Mouse (Mus musculus) adrenal gland (tissue): ENCODE measurements around the gene Gm49345.

Experiments
- intact Hi-C: fragments of 180-260 bp; cut with DNase I; formaldehyde crosslinking; loops from one replicate; pipeline ENCODE4 v1.15.1; 2025
- long read RNA-seq, 2 experiments: library from polyadenylated mRNA; unstranded; transcript quantifications; one replicate each; pipeline ENCODE4 v2.0.0; 2020; ENCODE audit warnings: borderline replicate concordance in 1 of 2; ENCODE audit not compliant: insufficient replicate concordance in 1 of 2

The Gm49345 gene
- long read RNA-seq, experiment 1, partial matches to known transcripts: 0 of 1 reads
- long read RNA-seq, experiment 1, other reads (novel, unspliced or antisense): 1 of 1 reads
- long read RNA-seq, experiment 2: 0 reads

GRCm38 (mm10) chr13:67637294-67638007 lies at the start of gene Gm49345, which contains the start of gene Zfp729a:
Gene Gm49345 (minus strand): TSS chr13:67637769.
Gene Zfp729a (minus strand): TSS chr13:67637791.
- intact Hi-C loops: loop anchor here (2.0 to 10.0 kb wide), 4 partner anchors 29 to 207 kb away; partner anchors contain the start of genes Zfp65 and Zfp729b

DNA sequence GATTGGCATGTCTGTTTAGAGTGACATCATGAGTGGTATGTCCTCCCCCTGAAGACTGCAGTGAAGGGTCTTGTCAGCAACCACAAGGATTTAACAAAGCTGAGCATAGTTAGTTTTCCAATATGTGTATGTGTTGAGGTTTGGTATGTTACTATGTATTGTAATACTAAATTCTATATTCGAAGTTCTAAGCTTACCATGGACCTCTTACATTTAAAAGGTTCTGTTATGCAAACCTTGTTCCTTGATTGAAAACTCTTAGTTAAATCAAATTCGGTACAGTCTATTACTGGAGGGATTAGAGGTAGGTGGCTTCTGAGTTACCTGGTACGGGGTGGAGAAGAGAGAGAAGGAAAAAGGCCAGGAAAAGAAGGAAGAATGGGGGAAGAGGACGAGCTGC lies 49.4 kb upstream of the Gm49345 start, which contains the start of gene Zfp738:
Zfp738 (minus strand) TSS at position 101 of the 400 bp plus-strand sequence.
- intact Hi-C loops: no loop called here

DNA sequence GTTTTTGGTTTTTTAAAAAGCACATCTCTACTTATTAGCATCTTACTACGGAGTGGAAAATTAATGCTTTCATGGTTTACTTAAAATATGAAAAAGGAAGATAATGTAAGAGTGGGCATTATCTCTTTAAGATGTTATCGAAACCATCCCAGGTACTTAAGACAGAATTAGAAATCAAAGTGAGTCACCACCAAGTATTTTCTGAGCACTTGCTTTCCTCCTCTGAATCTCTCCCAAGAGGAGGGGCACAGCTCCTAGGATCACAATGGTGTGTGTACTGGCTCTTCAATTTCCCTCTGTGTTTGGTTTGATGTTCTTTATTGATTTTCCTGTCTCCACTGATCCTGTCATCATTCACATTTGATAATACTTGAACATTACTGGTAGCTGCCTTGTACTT lies 46.3 kb upstream of the Gm49345 start:
- intact Hi-C loops: loop anchor here (2.0 to 5.0 kb wide), 2 partner anchors 38 to 47 kb away; partner anchors contain the start of genes Gm49345 and Zfp729a

- intact Hi-C loops: loop anchor here (2.0 to 5.0 kb wide), 2 partner anchors 39 to 46 kb away; partner anchors contain the start of genes Gm49345 and Zfp729a
Observed at GRCm38 (mm10) chr13:67682959-67683735, 45.6 kb upstream of the Gm49345 start.

- intact Hi-C loops: no loop called here
Observed at GRCm38 (mm10) chr13:67674902-67675301, 37.3 kb upstream of the Gm49345 start.

DNA sequence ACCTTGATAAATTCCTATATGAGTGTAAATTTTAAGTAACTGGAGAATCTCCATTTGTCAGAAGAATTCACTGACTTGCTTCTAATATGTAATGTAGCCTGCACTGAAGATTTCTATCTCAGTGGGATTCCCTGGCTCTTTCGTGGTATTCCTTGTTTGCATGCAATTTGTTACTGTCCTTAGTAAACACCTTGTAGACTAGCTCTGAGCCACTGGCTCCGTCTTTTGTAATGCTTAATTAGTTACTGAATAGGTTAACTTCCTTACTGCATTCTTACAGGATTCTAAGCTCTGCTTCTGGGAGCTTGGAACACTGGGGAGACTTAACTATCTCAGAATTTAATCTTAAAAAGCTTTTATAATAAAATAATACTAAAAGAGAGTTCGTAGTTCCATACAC lies 14.9 kb upstream of the Gm49345 start:
- intact Hi-C loops: no loop called here

GRCm38 (mm10) chr13:67610108-67610507 lies 27.5 kb downstream of the Gm49345 start:
- intact Hi-C loops: loop anchor here (10.0 kb wide), 1 partner anchor 225 kb away; the partner anchor contains the start of gene Gm10037

DNA sequence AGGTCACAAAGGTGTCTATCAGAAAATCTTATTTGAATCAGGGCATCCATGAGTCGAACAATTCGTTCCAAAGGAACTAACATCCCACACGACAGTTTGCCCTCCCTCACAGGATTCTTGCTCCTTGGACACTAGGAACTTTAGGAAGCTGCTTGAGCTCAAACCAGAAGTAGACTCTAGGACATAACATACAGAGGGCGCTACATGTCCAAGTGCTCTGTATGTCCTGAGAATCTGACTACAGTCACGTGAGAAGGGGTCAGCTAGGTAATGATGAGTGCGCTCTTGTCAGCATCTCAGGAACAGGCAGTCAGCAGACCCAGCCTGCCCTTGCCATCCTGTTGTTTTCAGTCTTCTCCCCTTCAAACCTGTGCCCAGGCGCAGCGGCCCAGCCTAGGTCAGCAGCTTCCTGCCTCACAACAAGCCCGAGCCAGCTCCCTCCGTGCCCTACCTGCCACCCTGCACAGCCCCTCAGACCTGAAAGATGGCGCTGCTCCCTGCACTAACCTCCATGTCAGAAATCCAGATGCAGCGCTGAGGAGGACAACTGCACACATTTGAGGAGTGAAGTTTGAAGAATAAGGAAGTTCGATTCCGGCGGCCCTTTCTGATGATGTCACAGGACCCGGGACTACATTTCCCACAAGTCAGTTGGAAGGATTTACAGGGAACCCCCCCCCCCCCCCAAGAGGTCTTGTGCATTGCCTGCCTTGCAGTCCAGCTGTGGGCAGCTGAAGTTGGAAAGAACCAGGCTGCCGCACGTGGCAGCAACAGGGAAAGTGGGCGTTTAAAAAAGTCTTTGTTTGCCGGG lies 28.3 kb downstream of the Gm49345 start, which contains the start of gene Zfp729b:
Zfp729b (minus strand) TSS at position 642 of the 811 bp plus-strand sequence.
- intact Hi-C loops: loop anchor here (2.0 kb wide), 1 partner anchor 28 kb away; the partner anchor contains the start of genes Gm49345 and Zfp729a

DNA sequence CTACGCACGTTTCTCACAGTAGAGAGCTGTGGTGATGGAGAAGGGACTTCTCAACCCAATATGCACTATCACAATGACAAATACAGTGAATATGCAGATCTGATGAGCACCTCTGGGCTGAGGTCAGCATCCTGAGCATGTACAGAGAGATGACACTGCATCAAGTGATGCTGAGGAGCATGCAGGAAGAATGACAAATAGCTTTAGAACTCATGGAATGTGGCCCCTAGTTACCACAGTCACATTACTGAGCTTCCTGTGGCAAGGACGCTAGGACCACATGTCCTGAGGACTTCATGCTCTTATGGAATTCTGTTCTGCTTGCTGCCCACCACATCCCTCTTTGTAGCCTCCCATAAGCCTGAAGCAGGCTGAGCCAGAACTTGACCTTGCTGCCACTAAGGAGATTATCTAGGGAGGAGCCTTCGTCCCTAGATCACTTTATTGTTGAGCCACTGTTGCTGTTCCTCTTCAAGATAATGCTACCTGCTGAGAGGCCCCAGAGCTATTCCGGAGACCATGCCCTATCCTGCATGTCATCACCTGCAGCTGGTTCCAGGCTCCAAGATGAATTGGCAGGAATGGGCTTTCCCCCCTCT lies 64.9 kb downstream of the Gm49345 start:
- intact Hi-C loops: no loop called here

DNA sequence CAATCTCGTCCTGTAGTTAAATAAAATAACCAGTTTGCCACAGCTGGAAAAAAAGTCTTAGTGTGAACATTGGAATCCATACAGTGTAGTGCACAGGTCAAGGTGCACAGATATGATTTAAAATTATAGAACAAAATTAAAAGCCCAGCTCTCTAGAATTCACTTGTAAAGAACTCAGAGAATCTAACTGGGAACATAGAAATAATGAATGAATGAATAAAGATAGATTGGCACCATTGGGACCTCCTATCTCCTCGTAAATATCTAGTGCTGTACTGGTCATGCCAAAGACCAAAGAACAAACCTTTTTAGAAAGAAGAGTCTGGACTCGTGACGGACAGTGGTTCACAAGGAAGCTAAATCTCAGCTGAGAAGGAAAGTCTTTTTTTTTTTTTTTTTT lies 83.8 kb downstream of the Gm49345 start, which contains the start of gene Zfp748:
Zfp748 (minus strand) TSS at position 101 of the 400 bp plus-strand sequence.
- intact Hi-C loops: no loop called here

DNA sequence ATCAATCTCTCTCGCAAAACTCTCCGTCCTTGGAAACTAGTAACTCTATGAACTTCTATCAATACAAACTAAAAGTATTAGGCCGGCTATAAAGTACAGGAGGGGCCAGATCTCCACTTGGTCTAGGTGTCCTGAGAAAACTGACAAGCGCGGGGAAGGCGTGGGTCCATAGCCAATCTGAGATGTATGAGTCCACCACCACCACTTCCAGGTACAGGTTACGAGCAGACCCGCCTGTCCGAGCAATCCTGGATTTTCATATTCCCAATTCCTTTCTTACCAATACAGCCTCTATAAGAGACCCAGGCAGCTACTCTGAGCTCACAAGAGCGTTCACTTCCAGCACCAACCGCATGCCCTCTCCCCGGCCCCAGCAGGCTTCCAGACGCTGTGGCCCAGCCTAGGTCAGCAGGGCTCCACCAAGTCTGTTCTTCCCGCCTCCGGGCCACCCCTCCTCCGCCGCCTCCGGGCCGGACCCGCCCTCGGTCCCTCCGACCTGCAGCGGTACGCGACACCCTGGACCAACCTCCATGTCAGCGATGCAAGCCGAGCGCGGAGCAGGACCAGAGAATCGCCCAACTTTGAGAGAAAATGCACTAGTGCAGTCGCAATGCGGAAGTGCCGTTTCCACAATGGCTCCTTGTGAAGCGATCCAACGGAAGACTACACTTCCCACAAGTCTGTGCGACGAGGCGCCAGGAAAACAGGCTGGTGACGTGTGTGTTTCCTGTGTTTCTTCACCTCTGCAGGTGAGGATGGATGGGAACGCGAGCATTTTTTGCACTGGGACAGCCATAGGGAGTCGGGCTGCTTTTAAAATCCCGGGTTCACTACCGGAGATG lies 84.8 kb downstream of the Gm49345 start:
- intact Hi-C loops: no loop called here

- intact Hi-C loops: no loop called here
Observed at GRCm38 (mm10) chr13:67545941-67546340, 91.6 kb downstream of the Gm49345 start.
